ENCODE assay signal across 9 mouse cellular contexts in the genomic region with DNA sequence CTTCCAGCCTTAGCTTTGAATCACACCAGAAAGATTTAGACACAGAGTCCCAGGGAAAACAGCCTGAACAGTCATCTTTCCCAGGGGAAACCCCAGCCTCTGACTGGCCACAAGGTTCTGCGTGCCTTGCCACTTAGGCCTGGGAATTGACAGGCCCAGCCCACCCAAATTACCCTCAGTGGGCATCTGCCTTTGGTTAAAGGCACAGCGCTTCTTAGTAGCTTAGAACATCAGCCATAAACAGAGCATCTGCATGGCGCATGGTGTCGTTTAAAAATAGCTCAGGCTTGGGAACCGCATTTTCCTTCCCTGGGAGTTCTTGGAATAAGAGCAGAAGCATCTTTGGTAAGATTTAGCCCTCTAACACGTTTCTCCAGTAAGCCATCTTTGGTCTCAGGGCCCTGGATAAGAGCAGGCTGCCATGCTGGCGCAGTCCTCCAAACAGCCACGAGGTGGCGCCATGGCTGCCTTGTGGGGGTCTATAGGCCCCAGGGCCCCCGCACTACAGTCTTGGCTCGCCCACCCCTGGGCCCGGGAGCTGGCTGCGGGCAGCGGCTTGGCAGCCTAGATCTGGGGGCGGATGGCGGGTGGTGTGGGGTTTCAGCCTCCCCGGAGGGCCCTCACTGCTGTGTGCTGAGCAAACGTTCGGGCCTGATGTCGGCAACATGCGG.
DNase-seq lines count a peak whose midpoint lies in the region; ATAC-seq and TF ChIP-seq lines count a peak whose summit lies in the region.
"Had no signal": no experiment of that assay in that cellular context is flagged by ENCODE, and none has a peak within 500 bp of the region (broad histone marks: within the 10 kb centered on the region; RNA-seq: fewer than 3 reads in every experiment).

No protein-coding gene starts in this region.

- H3K27ac ChIP-seq in left cerebral cortex, adult 2 months = no peak overlapping the region
- H3K27ac ChIP-seq in embryonic facial prominence, embryonic 14.5 days (replicated peaks; ENCODE audit: low read depth, low read length) = peak overlapping the region; percentile 25
- H3K27ac ChIP-seq in heart, embryonic 13.5 days (replicated peaks) = no peak overlapping the region
- H3K27ac ChIP-seq in limb, embryonic 10.5 days = peak overlapping the region; percentile 85

- peak; percentile 64 for TF ChIP-seq CTCF in left cerebral cortex, adult 2 months (IDR thresholded peaks at IDR 0.05)

- peak overlapping the region; percentile 34 for H3K4me2 ChIP-seq in embryonic facial prominence, embryonic 14.5 days (ENCODE audit: low read depth, low read length)
- peak overlapping the region; percentile 57 for H3K4me2 ChIP-seq in heart, embryonic 13.5 days

- H3K9ac ChIP-seq in embryonic facial prominence, embryonic 14.5 days (ENCODE audit: low read depth, low read length) = no peak overlapping the region
- peak overlapping the region; percentile 54 for H3K9ac ChIP-seq in heart, embryonic 13.5 days

- no peaks in the 10 kb centered on the region for H3K36me3 ChIP-seq in embryonic facial prominence, embryonic 14.5 days (ENCODE audit: control insufficient read depth, insufficient read depth, low read length)
- no peaks in the 10 kb centered on the region for H3K36me3 ChIP-seq in heart, embryonic 13.5 days
- H3K36me3 ChIP-seq in limb, embryonic 10.5 days = no peaks in the 10 kb centered on the region

- H3K27me3 ChIP-seq in embryonic facial prominence, embryonic 14.5 days (replicated peaks; ENCODE audit: control insufficient read depth, insufficient read depth, low read length) = peaks cover 29% of the 10 kb centered on the region; the same call in 1 of the 2 replicates
- H3K27me3 ChIP-seq in heart, embryonic 13.5 days (replicated peaks) = no peaks in the 10 kb centered on the region
- H3K27me3 ChIP-seq in limb, embryonic 10.5 days (ENCODE audit: low read depth, poor library complexity, severe bottlenecking) = peaks cover 22% of the 10 kb centered on the region; the same call in 1 of the 2 replicates

- H3K4me1 ChIP-seq in embryonic facial prominence, embryonic 14.5 days (ENCODE audit: control insufficient read depth, insufficient read depth, low read length) = peaks cover 19% of the 10 kb centered on the region
- peaks cover 41% of the 10 kb centered on the region for H3K4me1 ChIP-seq in heart, embryonic 13.5 days
- peaks cover 44% of the 10 kb centered on the region for H3K4me1 ChIP-seq in limb, embryonic 10.5 days

- peak; percentile 21 to 34 for DNase-seq in left cerebral cortex, adult 2 months (ENCODE audit: extremely low spot score in 1 of 2, low spot score in 2 of 2)
- DNase-seq in left cerebral cortex, adult 8-10 months (ENCODE audit: low spot score in 2 of 2) = no peak
- DNase-seq in ZHBTc4 (ENCODE audit: low read depth, low spot score) = peak; percentile 88
- peak; percentile 91 for DNase-seq in embryonic facial prominence, embryonic 14.5 days (ENCODE audit: low spot score)
- DNase-seq in limb, embryonic 10.5 days (ENCODE audit: low spot score) = peak; percentile 92
- DNase-seq in mesoderm, embryonic 11.5 days (ENCODE audit: low read depth, low spot score) = peak; percentile 83
- peak; percentile 73 for DNase-seq in thymus, postnatal 4 days

- no peak overlapping the region for H3K4me3 ChIP-seq in left cerebral cortex, adult 2 months
- H3K4me3 ChIP-seq in embryonic facial prominence, embryonic 14.5 days (ENCODE audit: low read depth, low read length) = no peak overlapping the region
- peak overlapping the region; percentile 33 for H3K4me3 ChIP-seq in heart, embryonic 13.5 days
- peak overlapping the region; percentile 36 for H3K4me3 ChIP-seq in limb, embryonic 10.5 days
- H3K4me3 ChIP-seq: erythroblast, embryonic 14.5 days had no signal

- 11% methylated on average over 21 of the region's 21 CpGs for WGBS in embryonic facial prominence, embryonic 14.5 days
- 21% methylated on average over 21 of the region's 21 CpGs for WGBS in heart, embryonic 13.5 days
- 13% methylated on average over 21 of the region's 21 CpGs for WGBS in limb, embryonic 10.5 days

- no peaks in the 10 kb centered on the region for H3K9me3 ChIP-seq in embryonic facial prominence, embryonic 14.5 days (ENCODE audit: control insufficient read depth, low read length)
- no peaks in the 10 kb centered on the region for H3K9me3 ChIP-seq in heart, embryonic 13.5 days
- H3K9me3 ChIP-seq in limb, embryonic 10.5 days (replicated peaks) = no peaks in the 10 kb centered on the region

- intact Hi-C loops in left cerebral cortex, adult 2 months (cut with DNase I) = loop anchor here (5.0 kb wide), 1 partner anchor 579 kb away; no protein-coding TSS in a partner anchor

- peak; percentile 96 for ATAC-seq in embryonic facial prominence, embryonic 14.5 days (ENCODE audit: low read depth)
- no peak for ATAC-seq in heart, embryonic 13.5 days (ENCODE audit: extremely low read depth, insufficient number of reproducible peaks, low FRiP score, low TSS enrichment)

Comparison
In these comparisons a context has a peak if more than half of its experiments do, and no peak if none do; other contexts are left out.
1. DNase-seq: peak in left cerebral cortex, adult 2 months (2 of 2), ZHBTc4 (single experiment), embryonic facial prominence, embryonic 14.5 days (single experiment), limb, embryonic 10.5 days (single experiment), mesoderm, embryonic 11.5 days (single experiment) and thymus, postnatal 4 days (single experiment); none in left cerebral cortex, adult 8-10 months (0 of 2).
2. H3K27ac ChIP-seq: peak in embryonic facial prominence, embryonic 14.5 days (single experiment) and limb, embryonic 10.5 days (single experiment); none in left cerebral cortex, adult 2 months (single experiment) and heart, embryonic 13.5 days (single experiment).
3. H3K4me3 ChIP-seq: peak in heart, embryonic 13.5 days (single experiment) and limb, embryonic 10.5 days (single experiment); none in left cerebral cortex, adult 2 months (single experiment) and embryonic facial prominence, embryonic 14.5 days (single experiment).